Mouse (Mus musculus) liver, embryonic 15.5 days (tissue): ENCODE results near the gene 4930430F08Rik. TPM values are rescaled to one million over a fixed set of nuclear protein-coding genes. Genes with fewer than 3 reads are reported as not detected.

ENCODE experiments used
- polyA plus RNA-seq: library from polyadenylated mRNA; unstranded; fragments of >200 nt; fragmentation: Nextera tagmentation; extraction: Ambion mirVana; gene quantifications from 2 replicates; pipeline ENCODE4 v1.2.1, GENCODE M21; 2015

Gene 4930430F08Rik
- polyA plus RNA-seq, 1 experiment from 2014 or later = 13.1 TPM

Other genes with a start within 250 kb of the 4930430F08Rik start
- not detected in 2 replicates for gene Gm4302, start 249.6 kb downstream of the 4930430F08Rik start, polyA plus RNA-seq
- gene Gm4303, start 244.5 kb downstream of the 4930430F08Rik start, polyA plus RNA-seq = not detected in 2 replicates
- gene Gm4305, start 239.3 kb downstream of the 4930430F08Rik start, polyA plus RNA-seq = not detected in 2 replicates
- not detected in 2 replicates for gene Gm4307, start 229.1 kb downstream of the 4930430F08Rik start, polyA plus RNA-seq
- gene Gm4312, start 207.9 kb downstream of the 4930430F08Rik start, polyA plus RNA-seq = not detected in 2 replicates
- 4.4 and 4.9 TPM in 2 replicates for gene Tmtc3, start 103.1 kb downstream of the 4930430F08Rik start, polyA plus RNA-seq
- gene Cep290, start 102.9 kb downstream of the 4930430F08Rik start, polyA plus RNA-seq = 2.5 and 3.0 TPM in 2 replicates
- not detected in 2 replicates for gene 1700017N19Rik, start 61 bp upstream of the 4930430F08Rik start, polyA plus RNA-seq